Mouse (Mus musculus): ENCODE measurements at regions not wholly inside any gene's neighbourhood (a gene's known extent, or its start where the extent isn't known, plus 50 kb on each side); places are given as distances from the start of the nearest gene placed in this dataset.

DNA sequence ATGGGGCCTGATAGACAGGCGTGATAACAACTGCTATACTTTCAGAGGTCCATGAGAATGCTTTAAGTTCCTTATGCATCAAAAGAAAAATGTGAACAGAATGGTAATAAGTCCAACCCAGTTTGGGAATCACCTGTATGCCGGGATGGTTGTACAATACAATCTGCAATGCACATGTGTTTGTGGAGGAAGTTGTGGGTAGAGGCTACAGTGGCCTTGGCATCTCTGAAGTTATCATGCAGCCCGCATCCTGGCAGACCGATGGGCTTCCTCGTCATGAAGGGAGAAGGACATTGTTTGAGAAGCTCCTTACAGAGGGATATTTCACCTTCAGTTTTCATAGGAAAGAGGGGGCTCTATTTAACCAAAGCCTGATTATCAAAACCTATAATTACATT is 281.3 kb upstream of the Sall1 start:
- H3K9me3 ChIP-seq (replicated peaks), result no peaks in the 10 kb centered on the region
- H3K4me2 ChIP-seq, result no peak overlapping the region
- WGBS, result 75% methylated on average over 5 of the region's 5 CpGs
- H3K4me3 ChIP-seq, result no peak overlapping the region
- no peak overlapping the region for H3K9ac ChIP-seq
- no peaks in the 10 kb centered on the region for H3K4me1 ChIP-seq (replicated peaks)
- H3K27me3 ChIP-seq (replicated peaks), result no peaks in the 10 kb centered on the region
- no peak for ATAC-seq (ENCODE audit: insufficient number of reproducible peaks, low FRiP score)
- H3K27ac ChIP-seq (ENCODE audit: poor library complexity, severe bottlenecking), result no peak overlapping the region
- H3K36me3 ChIP-seq, result no peaks in the 10 kb centered on the region

DNA sequence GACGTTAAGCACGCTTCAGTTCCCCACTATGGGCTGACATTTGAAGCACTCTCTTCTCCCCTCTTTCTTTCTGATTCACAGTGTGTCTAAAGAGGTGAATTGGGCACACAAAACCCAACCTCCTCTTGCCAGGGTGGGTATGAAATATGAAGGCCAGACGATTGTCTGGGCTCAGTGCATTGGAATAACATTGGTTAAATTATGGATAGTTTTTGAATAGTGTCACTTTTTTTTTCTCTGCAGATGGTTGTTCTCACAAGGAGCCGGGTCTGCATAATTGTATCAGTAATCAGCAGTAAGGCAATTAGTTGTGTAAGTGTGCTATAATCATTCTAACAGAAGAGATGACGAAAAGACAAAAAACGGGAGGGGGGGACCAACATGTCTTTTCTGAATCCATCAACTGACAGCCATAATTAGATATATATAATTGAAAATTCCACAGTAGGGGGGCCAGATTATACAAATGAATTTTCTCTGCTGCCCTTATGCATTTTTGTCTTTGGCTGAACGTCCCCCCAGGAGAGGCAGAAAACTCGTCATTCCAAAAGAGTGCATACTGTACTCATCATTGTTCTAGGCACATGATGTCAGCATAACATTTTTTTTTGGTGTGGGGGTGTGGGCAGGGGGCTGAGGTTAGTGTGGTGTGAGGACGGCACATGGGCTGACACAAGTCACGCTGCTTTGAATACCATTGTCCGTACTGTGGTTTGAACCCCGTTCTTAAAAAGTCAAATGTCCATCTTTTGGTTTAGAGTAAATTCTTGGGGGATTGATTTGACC is 280.7 kb upstream of the Sall1 start:
- Histone ChIP-seq H3K9ac (no peak overlapping the region), H3K4me3 (no peak overlapping the region), H3K9me3 (replicated peaks) (no peaks in the 10 kb centered on the region), H3K36me3 (no peaks in the 10 kb centered on the region), H3K27ac (ENCODE audit: poor library complexity, severe bottlenecking) (no peak overlapping the region), H3K4me2 (no peak overlapping the region), H3K27me3 (replicated peaks) (no peaks in the 10 kb centered on the region), H3K4me1 (replicated peaks) (no peaks in the 10 kb centered on the region)
- 71% methylated on average over 12 of the region's 12 CpGs for WGBS
- no peak for ATAC-seq (ENCODE audit: insufficient number of reproducible peaks, low FRiP score)

DNA sequence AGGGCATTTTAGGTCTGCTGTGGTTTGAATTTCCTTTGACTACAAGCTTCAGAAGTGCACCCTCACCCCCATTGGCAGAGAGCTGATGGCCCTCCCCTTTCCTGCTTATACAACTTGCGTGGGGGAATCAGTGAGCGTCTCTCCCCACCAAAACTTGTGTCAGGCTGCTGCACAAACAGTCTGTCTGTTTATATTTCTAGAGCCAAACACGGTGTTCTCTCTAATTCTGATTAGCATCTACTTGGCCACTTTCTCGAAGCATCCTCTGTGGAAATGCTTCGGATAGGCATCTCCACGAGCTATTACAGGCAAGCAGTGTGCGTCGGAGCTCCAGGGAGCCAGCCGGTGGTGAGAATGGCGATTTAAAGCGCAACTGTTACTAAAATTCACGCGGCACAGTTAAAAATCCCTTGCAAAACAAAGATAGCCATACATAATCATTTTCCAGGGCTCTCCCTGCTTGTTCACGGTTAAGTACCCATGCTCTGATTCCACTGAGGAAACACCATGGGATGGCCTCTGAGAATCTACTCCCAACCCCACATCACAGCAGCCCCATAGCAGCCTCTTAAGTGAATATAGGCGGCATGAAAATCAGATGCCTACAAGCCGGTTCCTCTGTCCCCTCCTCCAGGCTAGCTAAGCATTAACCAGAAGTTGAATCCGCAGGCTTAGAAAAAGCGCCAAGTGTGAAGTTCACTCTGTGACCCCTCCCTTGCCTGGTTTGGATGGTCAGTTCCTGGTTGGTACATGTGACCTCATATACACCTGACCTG is 273.7 kb upstream of the Sall1 start:
- no peaks in the 10 kb centered on the region for H3K36me3 ChIP-seq
- 34% methylated on average over 18 of the region's 18 CpGs for WGBS
- no peak overlapping the region for H3K9ac ChIP-seq
- peak overlapping the region; percentile 17; the same call in 1 of the 2 replicates for H3K4me3 ChIP-seq
- H3K4me1 ChIP-seq (replicated peaks), result no peaks in the 10 kb centered on the region
- ATAC-seq (ENCODE audit: insufficient number of reproducible peaks, low FRiP score), result no peak
- 0 out of 2 replicates have a peak, but pooled peaks cover 5% of the 10 kb centered on the region for H3K27me3 ChIP-seq (replicated peaks)
- no peaks in the 10 kb centered on the region for H3K9me3 ChIP-seq (replicated peaks)
- H3K27ac ChIP-seq (ENCODE audit: poor library complexity, severe bottlenecking), result no peak overlapping the region
- peak overlapping the region; percentile 58 for H3K4me2 ChIP-seq

DNA sequence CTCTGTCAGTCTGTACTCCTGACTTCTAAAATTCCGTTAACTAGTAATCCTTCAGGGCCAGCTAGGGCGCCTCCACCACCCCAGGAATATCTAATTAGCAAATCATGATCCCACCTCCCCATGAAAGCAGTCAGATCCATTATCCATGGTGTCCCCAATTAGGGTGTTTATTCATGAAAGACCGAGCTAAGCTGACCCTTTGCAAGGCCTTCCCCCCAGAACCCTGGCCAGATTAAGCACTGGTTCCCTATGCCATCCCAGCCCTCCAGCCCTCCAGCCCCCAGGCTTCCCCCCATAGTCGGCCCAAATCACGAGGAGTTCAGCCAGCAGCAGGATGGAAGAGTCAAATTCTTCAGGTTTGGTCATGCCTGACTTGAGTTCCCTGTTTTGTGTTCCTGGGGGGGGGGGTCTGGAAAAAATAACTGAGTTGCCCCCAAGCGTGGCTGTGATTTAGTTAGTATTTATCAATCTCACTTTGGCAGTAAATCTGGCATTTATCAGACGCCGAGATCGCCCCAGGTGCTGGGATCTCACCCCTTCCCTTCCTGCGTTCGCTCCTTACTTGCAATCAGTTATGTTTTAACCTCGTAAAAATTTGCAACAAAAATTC is 272.7 kb upstream of the Sall1 start:
- H3K4me2 ChIP-seq, result no peak overlapping the region
- H3K27ac ChIP-seq (ENCODE audit: poor library complexity, severe bottlenecking), result no peak overlapping the region
- no peak overlapping the region for H3K4me3 ChIP-seq
- no peak for ATAC-seq (ENCODE audit: insufficient number of reproducible peaks, low FRiP score)
- 0 out of 2 replicates have a peak, but pooled peaks cover 5% of the 10 kb centered on the region for H3K27me3 ChIP-seq (replicated peaks)
- H3K9ac ChIP-seq, result no peak overlapping the region
- H3K36me3 ChIP-seq, result no peaks in the 10 kb centered on the region
- 58% methylated on average over 12 of the region's 12 CpGs for WGBS
- H3K9me3 ChIP-seq (replicated peaks), result no peaks in the 10 kb centered on the region
- H3K4me1 ChIP-seq (replicated peaks), result no peaks in the 10 kb centered on the region

DNA sequence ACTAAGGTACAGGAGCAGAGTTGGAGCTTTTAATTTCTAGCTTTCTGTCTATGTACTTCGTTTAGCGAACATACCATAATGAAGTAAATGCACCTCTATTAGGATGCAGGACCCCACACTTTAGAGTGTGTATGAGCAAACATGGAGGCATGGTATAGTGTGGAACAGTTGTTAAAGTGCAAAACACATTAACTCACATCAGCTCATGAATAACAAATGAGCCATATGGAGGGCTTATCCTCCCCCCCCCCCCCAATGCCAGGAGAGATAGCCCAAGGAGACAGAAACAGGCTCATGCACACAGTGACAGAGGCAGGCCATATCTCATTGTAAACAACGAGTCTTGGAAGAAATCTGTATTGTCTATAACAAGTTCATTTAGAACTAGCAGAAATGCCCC is 270.9 kb upstream of the Sall1 start:
- Histone ChIP-seq H3K9ac (no peak overlapping the region), H3K27ac (ENCODE audit: poor library complexity, severe bottlenecking) (no peak overlapping the region), H3K9me3 (replicated peaks) (no peaks in the 10 kb centered on the region), H3K4me3 (no peak overlapping the region), H3K27me3 (replicated peaks) (0 out of 2 replicates have a peak, but pooled peaks cover 5% of the 10 kb centered on the region), H3K4me1 (replicated peaks) (no peaks in the 10 kb centered on the region), H3K4me2 (no peak overlapping the region), H3K36me3 (no peaks in the 10 kb centered on the region)
- ATAC-seq (ENCODE audit: insufficient number of reproducible peaks, low FRiP score), result no peak
- WGBS, result 65% methylated on average over 3 of the region's 3 CpGs

DNA sequence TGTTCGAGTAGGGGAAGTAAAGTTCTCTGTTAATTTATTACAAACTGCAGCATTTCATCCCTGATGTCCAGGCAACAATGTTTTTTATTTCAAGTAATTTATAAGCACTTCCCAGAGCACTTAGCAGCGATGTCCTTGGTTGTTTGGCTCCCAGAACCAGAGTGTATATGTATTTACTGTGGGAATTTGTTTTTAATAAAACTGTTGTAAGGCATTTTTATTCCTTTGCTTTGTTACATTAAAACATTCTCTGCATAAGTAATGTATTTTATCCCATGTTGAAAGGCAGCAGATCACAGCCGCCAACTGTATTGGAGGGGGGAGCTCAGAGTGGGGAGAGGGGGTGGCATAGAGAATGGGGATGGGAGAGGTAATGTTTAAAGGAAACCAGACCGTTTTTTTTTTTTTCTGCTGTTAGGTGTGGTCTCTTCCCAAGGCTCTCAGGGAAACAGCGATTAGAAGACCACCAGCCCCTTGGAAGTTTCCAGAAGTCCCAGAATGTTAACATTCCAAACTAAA is 266.8 kb upstream of the Sall1 start:
- ATAC-seq (ENCODE audit: insufficient number of reproducible peaks, low FRiP score), result no peak
- Histone ChIP-seq H3K4me1 (replicated peaks) (no peaks in the 10 kb centered on the region), H3K9me3 (replicated peaks) (no peaks in the 10 kb centered on the region), H3K27ac (ENCODE audit: poor library complexity, severe bottlenecking) (no peak overlapping the region), H3K9ac (no peak overlapping the region), H3K27me3 (replicated peaks) (no peaks in the 10 kb centered on the region), H3K4me2 (no peak overlapping the region), H3K4me3 (no peak overlapping the region), H3K36me3 (no peaks in the 10 kb centered on the region)
- WGBS, result 62% methylated on average over 5 of the region's 5 CpGs

DNA sequence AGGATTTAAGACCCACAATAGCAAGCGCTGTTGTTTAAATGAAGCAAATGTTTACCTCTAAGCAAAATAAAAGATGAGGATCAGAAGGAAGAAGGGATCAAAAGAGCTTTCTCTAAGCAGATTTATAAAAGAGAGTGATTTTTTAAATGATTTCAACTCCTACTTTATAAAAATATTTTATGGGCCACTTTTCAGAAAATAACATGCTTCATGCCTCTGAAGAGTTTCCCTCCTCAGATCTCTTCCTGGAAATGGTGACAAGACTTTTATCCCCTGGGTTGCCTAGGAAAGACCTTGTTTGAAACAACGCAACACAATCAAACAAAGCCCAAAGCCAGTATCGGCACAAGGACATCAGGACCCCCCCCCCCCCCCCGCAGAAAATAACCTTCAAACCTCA is 265.6 kb upstream of the Sall1 start:
- 22% methylated on average over 4 of the region's 4 CpGs for WGBS
- H3K9me3 ChIP-seq (replicated peaks), result no peaks in the 10 kb centered on the region
- H3K36me3 ChIP-seq, result no peaks in the 10 kb centered on the region
- no peak overlapping the region for H3K27ac ChIP-seq (ENCODE audit: poor library complexity, severe bottlenecking)
- no peaks in the 10 kb centered on the region for H3K27me3 ChIP-seq (replicated peaks)
- H3K4me1 ChIP-seq (replicated peaks), result no peaks in the 10 kb centered on the region
- no peak overlapping the region for H3K4me2 ChIP-seq
- H3K4me3 ChIP-seq, result no peak overlapping the region
- no peak overlapping the region for H3K9ac ChIP-seq
- no peak for ATAC-seq (ENCODE audit: insufficient number of reproducible peaks, low FRiP score)

DNA sequence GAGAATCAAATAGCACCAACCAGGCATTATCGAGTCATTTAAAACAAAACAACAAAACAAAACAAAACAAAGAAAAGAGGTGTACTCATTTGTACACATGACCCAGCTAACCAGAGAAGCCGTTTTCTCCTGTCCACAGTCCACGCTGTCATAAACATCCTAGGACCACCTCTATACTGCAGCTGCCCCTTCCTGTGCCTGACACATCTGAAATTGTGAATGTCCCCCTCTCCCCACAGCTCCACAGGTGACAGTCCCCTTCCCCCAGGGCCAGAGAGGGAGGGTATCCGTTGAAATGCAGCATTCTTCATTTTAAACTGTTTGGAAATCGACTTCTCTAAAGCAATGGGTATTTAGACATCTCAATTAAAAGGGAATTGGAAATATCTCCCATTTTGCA is 265.0 kb upstream of the Sall1 start:
- H3K9me3 ChIP-seq (replicated peaks), result no peaks in the 10 kb centered on the region
- no peak for ATAC-seq (ENCODE audit: insufficient number of reproducible peaks, low FRiP score)
- WGBS, result 47% methylated on average over 5 of the region's 5 CpGs
- H3K36me3 ChIP-seq, result no peaks in the 10 kb centered on the region
- no peak overlapping the region for H3K4me3 ChIP-seq
- no peak overlapping the region for H3K4me2 ChIP-seq
- no peak overlapping the region for H3K9ac ChIP-seq
- no peaks in the 10 kb centered on the region for H3K4me1 ChIP-seq (replicated peaks)
- no peak overlapping the region for H3K27ac ChIP-seq (ENCODE audit: poor library complexity, severe bottlenecking)
- no peaks in the 10 kb centered on the region for H3K27me3 ChIP-seq (replicated peaks)

DNA sequence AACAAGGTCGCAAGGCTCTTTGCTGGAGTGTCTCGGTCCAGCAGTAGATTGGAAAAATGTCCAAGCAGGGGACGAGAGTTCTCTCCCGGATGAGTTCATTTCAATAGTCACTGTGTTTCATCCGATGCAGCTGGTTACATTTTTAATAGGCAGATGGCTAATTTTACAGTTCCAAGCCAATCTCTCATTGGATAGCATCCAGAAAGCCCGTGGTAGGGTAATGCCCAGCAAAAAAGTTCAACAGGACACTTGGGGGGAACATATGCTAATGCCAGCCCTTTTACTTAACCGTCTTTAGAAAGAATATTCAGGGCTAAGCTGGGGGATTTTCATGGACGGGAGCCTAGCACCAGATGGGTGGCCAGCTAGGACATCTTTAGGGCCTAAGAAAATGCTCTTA is 264.6 kb upstream of the Sall1 start:
- WGBS, result 62% methylated on average over 8 of the region's 8 CpGs
- Histone ChIP-seq H3K9ac (no peak overlapping the region), H3K27me3 (replicated peaks) (no peaks in the 10 kb centered on the region), H3K4me1 (replicated peaks) (no peaks in the 10 kb centered on the region), H3K4me2 (no peak overlapping the region), H3K9me3 (replicated peaks) (no peaks in the 10 kb centered on the region), H3K36me3 (no peaks in the 10 kb centered on the region), H3K4me3 (no peak overlapping the region), H3K27ac (ENCODE audit: poor library complexity, severe bottlenecking) (no peak overlapping the region)
- ATAC-seq (ENCODE audit: insufficient number of reproducible peaks, low FRiP score), result no peak

DNA sequence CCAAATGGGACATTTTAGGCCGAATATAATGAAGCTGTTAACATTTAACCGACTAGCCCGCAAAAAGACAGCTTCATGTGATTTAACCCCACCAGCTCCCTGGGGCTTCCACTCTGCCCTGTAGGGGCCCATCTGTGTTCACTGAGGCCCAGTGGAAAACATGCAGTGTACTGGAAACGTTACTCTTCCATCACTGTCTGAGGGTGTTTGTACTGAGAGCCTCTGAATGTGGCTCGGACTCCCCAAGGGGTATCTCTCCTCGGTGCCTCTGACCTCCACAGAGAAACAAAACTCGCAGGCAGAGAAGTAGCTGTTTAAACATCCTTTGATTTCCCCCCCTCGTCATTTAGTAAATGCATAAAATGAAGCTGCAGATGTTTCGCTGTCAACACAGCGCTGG is 263.6 kb upstream of the Sall1 start:
- Histone ChIP-seq H3K27ac (ENCODE audit: poor library complexity, severe bottlenecking) (no peak overlapping the region), H3K9me3 (replicated peaks) (no peaks in the 10 kb centered on the region)
- WGBS, result 52% methylated on average over 10 of the region's 10 CpGs

DNA sequence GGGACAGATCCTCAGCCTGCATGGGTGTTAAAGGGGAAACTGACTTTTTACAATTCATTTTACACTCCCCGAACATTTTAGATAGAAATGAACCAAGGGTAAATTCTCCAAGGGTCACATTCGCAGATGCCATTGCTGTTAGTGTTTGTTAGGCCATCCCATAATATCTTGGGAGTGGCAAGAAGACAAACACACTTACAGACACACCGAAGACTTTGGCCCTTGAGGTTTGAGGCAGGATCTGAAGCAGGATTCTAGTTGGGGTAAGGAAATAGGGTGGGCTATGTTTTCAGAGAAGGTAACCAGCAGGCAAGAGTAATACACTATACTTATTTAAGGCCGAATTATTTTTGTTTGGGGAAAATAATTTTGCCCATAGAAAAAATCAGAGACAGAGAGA is 263.1 kb upstream of the Sall1 start:
- no peak overlapping the region for H3K4me2 ChIP-seq
- no peaks in the 10 kb centered on the region for H3K36me3 ChIP-seq
- ATAC-seq (ENCODE audit: insufficient number of reproducible peaks, low FRiP score), result no peak
- H3K27ac ChIP-seq (ENCODE audit: poor library complexity, severe bottlenecking), result no peak overlapping the region
- H3K4me3 ChIP-seq, result no peak overlapping the region
- H3K9ac ChIP-seq, result no peak overlapping the region
- H3K27me3 ChIP-seq (replicated peaks), result no peaks in the 10 kb centered on the region
- no peaks in the 10 kb centered on the region for H3K9me3 ChIP-seq (replicated peaks)
- WGBS, result 79% methylated on average over 4 of the region's 4 CpGs
- H3K4me1 ChIP-seq (replicated peaks), result no peaks in the 10 kb centered on the region

More for the DNA sequence above, 263.6 kb upstream of the Sall1 start:
- Histone ChIP-seq H3K36me3 (no peaks in the 10 kb centered on the region), H3K27me3 (replicated peaks) (no peaks in the 10 kb centered on the region), H3K9ac (no peak overlapping the region), H3K4me1 (replicated peaks) (no peaks in the 10 kb centered on the region), H3K4me3 (no peak overlapping the region), H3K4me2 (no peak overlapping the region)
- ATAC-seq (ENCODE audit: insufficient number of reproducible peaks, low FRiP score), result no peak
